Mouse (Mus musculus): ENCODE data around the gene Dcun1d4. TPM values are rescaled to one million over a fixed set of nuclear protein-coding genes. Genes with fewer than 3 reads are reported as not detected.
A peak's percentile ranks its signal among the peaks of the same experiment; 100 is the strongest.

Gene Dcun1d4
- polyA plus RNA-seq, 1 experiment from 2014 or later: 46.0 TPM

- H3K4me1 ChIP-seq: 0 out of 2 replicates have a peak, but pooled peaks cover 6% of the 10 kb centered on the region
- H3K36me3 ChIP-seq: no peaks in the 10 kb centered on the region
- H3K4me3 ChIP-seq: no peak overlapping the region
- H3K27ac ChIP-seq (replicated peaks): no peak overlapping the region
- no peaks in the 10 kb centered on the region for H3K9me3 ChIP-seq (replicated peaks)
- H3K27me3 ChIP-seq (ENCODE audit: low read depth, poor library complexity, severe bottlenecking): no peaks in the 10 kb centered on the region
- DNase-seq (ENCODE audit: low spot score): no peak
- WGBS: 75% methylated on average over 5 of the region's 5 CpGs
Measured at GRCm38 (mm10) chr5:73484016-73484615, 3.3 kb downstream of the Dcun1d4 start.

GRCm38 (mm10) chr5:73486451-73486850 is 5.7 kb downstream of the Dcun1d4 start:
- no peaks in the 10 kb centered on the region for H3K9me3 ChIP-seq (replicated peaks)
- H3K27ac ChIP-seq (replicated peaks): no peak overlapping the region
- H3K36me3 ChIP-seq: no peaks in the 10 kb centered on the region
- no peak for DNase-seq (ENCODE audit: low spot score)
- H3K4me3 ChIP-seq: no peak overlapping the region
- no peaks in the 10 kb centered on the region for H3K27me3 ChIP-seq (ENCODE audit: low read depth, poor library complexity, severe bottlenecking)
- H3K4me1 ChIP-seq: peaks cover 15% of the 10 kb centered on the region
- 60% methylated on average over 4 of the region's 4 CpGs for WGBS

- peak; percentile 57 for DNase-seq (ENCODE audit: low spot score)
- Histone ChIP-seq H3K4me3 (peak overlapping the region; percentile 99), H3K27ac (replicated peaks) (peak overlapping the region; percentile 93), H3K9me3 (replicated peaks) (no peaks in the 10 kb centered on the region), H3K27me3 (ENCODE audit: low read depth, poor library complexity, severe bottlenecking) (no peaks in the 10 kb centered on the region), H3K4me1 (peaks cover 29% of the 10 kb centered on the region), H3K36me3 (no peaks in the 10 kb centered on the region)
- 5% methylated on average over 14 of the region's 14 CpGs for WGBS
Measured at GRCm38 (mm10) chr5:73489915-73490314, 9.1 kb downstream of the Dcun1d4 start.

- Histone ChIP-seq H3K27ac (replicated peaks) (peak overlapping the region; percentile 93), H3K4me1 (peaks cover 29% of the 10 kb centered on the region), H3K27me3 (ENCODE audit: low read depth, poor library complexity, severe bottlenecking) (no peaks in the 10 kb centered on the region), H3K36me3 (no peaks in the 10 kb centered on the region), H3K4me3 (peak overlapping the region; percentile 99), H3K9me3 (replicated peaks) (no peaks in the 10 kb centered on the region)
- DNase-seq (ENCODE audit: low spot score): peak; percentile 100
- WGBS: 0% methylated on average over 37 of the region's 37 CpGs
Measured at GRCm38 (mm10) chr5:73490596-73491073, 9.8 kb downstream of the Dcun1d4 start.

- WGBS: under 1% methylated on average over 70 of the region's 70 CpGs
Measured at GRCm38 (mm10) chr5:73491074-73491836, 10.5 kb downstream of the Dcun1d4 start.

GRCm38 (mm10) chr5:73491837-73492720 is 11.3 kb downstream of the Dcun1d4 start:
- no peaks in the 10 kb centered on the region for H3K27me3 ChIP-seq (ENCODE audit: low read depth, poor library complexity, severe bottlenecking)
- H3K4me3 ChIP-seq: peak overlapping the region; percentile 99
- no peaks in the 10 kb centered on the region for H3K9me3 ChIP-seq (replicated peaks)
- peak overlapping the region; percentile 93 for H3K27ac ChIP-seq (replicated peaks)
- peak; percentile 91 for DNase-seq (ENCODE audit: low spot score)
- peaks cover 26% of the 10 kb centered on the region for H3K4me1 ChIP-seq
- no peaks in the 10 kb centered on the region for H3K36me3 ChIP-seq
- under 1% methylated on average over 59 of the region's 59 CpGs for WGBS

More at GRCm38 (mm10) chr5:73491074-73491836, 10.5 kb downstream of the Dcun1d4 start:
- peaks cover 29% of the 10 kb centered on the region for H3K4me1 ChIP-seq
- H3K27me3 ChIP-seq (ENCODE audit: low read depth, poor library complexity, severe bottlenecking): no peaks in the 10 kb centered on the region
- peak overlapping the region; percentile 93 for H3K27ac ChIP-seq (replicated peaks)
- DNase-seq (ENCODE audit: low spot score): no peak
- no peaks in the 10 kb centered on the region for H3K9me3 ChIP-seq (replicated peaks)
- peak overlapping the region; percentile 99 for H3K4me3 ChIP-seq
- no peaks in the 10 kb centered on the region for H3K36me3 ChIP-seq

GRCm38 (mm10) chr5:73497401-73497800 is 16.6 kb downstream of the Dcun1d4 start:
- 89% methylated on average over 3 of the region's 3 CpGs for WGBS
- Histone ChIP-seq H3K9me3 (replicated peaks) (no peaks in the 10 kb centered on the region), H3K4me1 (peaks cover 15% of the 10 kb centered on the region), H3K27me3 (ENCODE audit: low read depth, poor library complexity, severe bottlenecking) (no peaks in the 10 kb centered on the region), H3K27ac (replicated peaks) (no peak overlapping the region), H3K36me3 (peaks cover 4% of the 10 kb centered on the region; the same call in 1 of the 2 replicates), H3K4me3 (no peak overlapping the region)
- no peak for DNase-seq (ENCODE audit: low spot score)

- peaks cover 10% of the 10 kb centered on the region; the same call in 1 of the 2 replicates for H3K36me3 ChIP-seq
- H3K27me3 ChIP-seq (ENCODE audit: low read depth, poor library complexity, severe bottlenecking): no peaks in the 10 kb centered on the region
- no peak overlapping the region for H3K4me3 ChIP-seq
- H3K27ac ChIP-seq (replicated peaks): no peak overlapping the region
- WGBS: 90% methylated on average over 8 of the region's 8 CpGs
- H3K9me3 ChIP-seq (replicated peaks): no peaks in the 10 kb centered on the region
- DNase-seq (ENCODE audit: low spot score): no peak
- peaks cover 9% of the 10 kb centered on the region for H3K4me1 ChIP-seq
Measured at GRCm38 (mm10) chr5:73498559-73498958, 17.8 kb downstream of the Dcun1d4 start.

- WGBS: 89% methylated on average over 7 of the region's 7 CpGs
Measured at GRCm38 (mm10) chr5:73500867-73501440, 20.2 kb downstream of the Dcun1d4 start.

GRCm38 (mm10) chr5:73502422-73502821 is 21.6 kb downstream of the Dcun1d4 start:
- Histone ChIP-seq H3K27ac (replicated peaks) (no peak overlapping the region), H3K36me3 (peaks cover 16% of the 10 kb centered on the region; the same call in 1 of the 2 replicates), H3K4me1 (peaks cover 5% of the 10 kb centered on the region), H3K4me3 (no peak overlapping the region), H3K9me3 (replicated peaks) (no peaks in the 10 kb centered on the region), H3K27me3 (ENCODE audit: low read depth, poor library complexity, severe bottlenecking) (no peaks in the 10 kb centered on the region)
- DNase-seq (ENCODE audit: low spot score): no peak
- WGBS: 89% methylated on average over 9 of the region's 9 CpGs

More at GRCm38 (mm10) chr5:73500867-73501440, 20.2 kb downstream of the Dcun1d4 start:
- Histone ChIP-seq H3K27me3 (ENCODE audit: low read depth, poor library complexity, severe bottlenecking) (no peaks in the 10 kb centered on the region), H3K27ac (replicated peaks) (no peak overlapping the region), H3K36me3 (peaks cover 16% of the 10 kb centered on the region; the same call in 1 of the 2 replicates), H3K4me3 (no peak overlapping the region), H3K4me1 (peaks cover 5% of the 10 kb centered on the region), H3K9me3 (replicated peaks) (no peaks in the 10 kb centered on the region)
- no peak for DNase-seq (ENCODE audit: low spot score)

- Histone ChIP-seq H3K9me3 (replicated peaks) (no peaks in the 10 kb centered on the region), H3K36me3 (peaks cover 16% of the 10 kb centered on the region; the same call in 1 of the 2 replicates), H3K27ac (replicated peaks) (no peak overlapping the region), H3K27me3 (ENCODE audit: low read depth, poor library complexity, severe bottlenecking) (no peaks in the 10 kb centered on the region), H3K4me3 (no peak overlapping the region), H3K4me1 (peaks cover 5% of the 10 kb centered on the region; the same call in 1 of the 2 replicates)
- WGBS: 87% methylated on average over 12 of the region's 12 CpGs
- no peak for DNase-seq (ENCODE audit: low spot score)
Measured at GRCm38 (mm10) chr5:73503015-73503757, 22.4 kb downstream of the Dcun1d4 start.
